Mouse (Mus musculus): ENCODE data around the gene Pdzk1.

The Pdzk1 gene

DNA sequence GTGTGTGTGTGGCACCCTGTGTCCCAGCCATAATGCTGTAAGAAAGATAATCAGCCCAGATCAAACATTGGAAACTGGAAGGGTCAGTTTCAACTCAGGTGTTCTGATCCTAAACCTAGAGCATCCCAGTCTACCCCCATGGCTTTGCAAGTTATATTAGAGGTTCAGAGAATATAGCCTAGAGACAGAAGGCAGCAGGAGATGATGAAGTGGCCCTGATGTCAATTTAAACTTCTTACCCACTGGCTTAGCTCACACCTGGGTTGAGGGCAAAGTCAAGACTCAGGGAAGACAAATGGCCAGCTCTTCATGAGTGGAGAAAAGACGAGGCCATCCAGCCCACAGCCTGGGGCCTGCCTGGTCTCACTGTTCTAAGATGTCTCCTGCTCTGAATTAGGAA, at the start of gene Pdzk1, which contains the start of gene Cd160:
Pdzk1 (plus strand) TSS at position 301 of the 400 bp plus-strand sequence.
Cd160 (minus strand) TSS at position 368 of the 400 bp plus-strand sequence.
- DNase-seq: no peak

DNA sequence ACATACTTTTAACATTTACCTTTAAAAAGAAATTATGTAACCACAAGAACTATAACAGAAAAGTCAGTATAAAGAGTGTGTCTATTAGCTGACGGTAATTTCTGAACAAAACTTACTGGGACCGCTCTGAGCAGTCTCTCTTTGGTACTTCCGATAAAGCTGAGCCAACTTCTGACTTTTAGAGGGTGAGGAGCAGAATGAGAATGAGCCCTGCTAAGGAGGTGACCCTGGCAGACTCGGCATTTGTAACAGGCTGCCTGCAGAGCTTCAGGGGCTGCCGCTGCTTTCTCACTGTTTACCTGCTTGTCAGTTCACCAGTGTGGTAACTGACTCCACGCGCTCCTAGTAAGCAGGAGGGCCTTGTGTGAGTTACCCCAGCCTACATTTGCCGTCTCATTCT, 46.8 kb upstream of the Pdzk1 start:
- DNase-seq: no peak

DNA sequence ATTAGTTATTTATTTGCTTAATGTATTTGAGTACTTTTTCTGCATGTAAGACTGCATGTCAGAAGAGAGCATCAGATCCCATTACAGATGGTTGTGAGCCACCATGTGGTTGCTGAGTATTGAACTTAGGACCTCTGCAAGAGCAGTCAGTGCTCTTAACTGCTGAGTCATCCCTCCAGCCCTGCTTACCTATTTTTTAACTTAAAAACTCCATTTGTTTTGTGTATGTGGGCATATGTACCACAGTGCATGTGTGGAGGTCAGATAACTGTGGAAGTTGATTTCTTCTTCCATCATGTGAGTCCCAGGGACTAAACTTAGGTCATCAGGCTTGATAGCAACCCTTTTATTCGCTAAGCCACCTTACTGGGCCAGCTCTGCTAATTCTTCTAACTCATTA, 41.3 kb upstream of the Pdzk1 start:
- DNase-seq: no peak

DNA sequence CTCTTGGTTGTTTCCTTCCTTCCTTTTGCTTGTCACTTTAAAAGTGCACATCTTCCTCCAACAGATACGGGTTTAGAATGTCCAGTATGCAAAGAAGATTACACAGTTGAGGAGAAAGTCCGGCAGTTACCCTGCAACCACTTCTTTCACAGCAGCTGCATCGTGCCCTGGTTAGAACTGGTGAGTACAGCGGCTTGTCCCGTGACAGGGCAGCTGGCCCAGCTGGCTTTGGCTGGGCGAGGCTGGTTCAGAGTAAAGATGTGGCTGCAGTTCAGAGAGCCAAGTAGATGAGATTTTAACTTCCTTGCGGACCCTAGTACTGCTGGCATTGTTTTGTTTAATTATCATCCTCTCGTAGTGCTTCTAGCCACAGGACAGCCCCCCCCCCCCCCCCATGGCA, 40.6 kb upstream of the Pdzk1 start:
- DNase-seq: no peak

DNA sequence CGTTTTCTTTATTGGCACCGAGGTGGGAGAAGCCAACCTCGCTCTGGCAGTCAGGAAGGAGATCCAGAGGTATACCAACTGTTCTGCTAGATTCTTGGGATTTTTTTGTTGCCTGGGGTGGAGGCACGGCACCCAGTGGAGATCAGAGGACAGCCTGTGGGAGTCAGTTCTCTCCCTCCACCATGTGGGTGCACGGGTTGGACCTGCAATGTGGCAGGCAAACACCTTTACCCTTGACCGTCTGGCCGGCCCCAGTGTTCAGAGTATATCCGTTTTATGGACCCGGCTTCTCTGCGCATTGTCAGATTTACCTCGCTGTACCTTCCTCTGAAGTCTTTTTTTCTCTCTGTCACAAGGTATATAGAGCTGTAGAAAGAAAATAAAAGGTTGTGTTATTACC, 28.8 kb upstream of the Pdzk1 start:
- DNase-seq: no peak

DNA sequence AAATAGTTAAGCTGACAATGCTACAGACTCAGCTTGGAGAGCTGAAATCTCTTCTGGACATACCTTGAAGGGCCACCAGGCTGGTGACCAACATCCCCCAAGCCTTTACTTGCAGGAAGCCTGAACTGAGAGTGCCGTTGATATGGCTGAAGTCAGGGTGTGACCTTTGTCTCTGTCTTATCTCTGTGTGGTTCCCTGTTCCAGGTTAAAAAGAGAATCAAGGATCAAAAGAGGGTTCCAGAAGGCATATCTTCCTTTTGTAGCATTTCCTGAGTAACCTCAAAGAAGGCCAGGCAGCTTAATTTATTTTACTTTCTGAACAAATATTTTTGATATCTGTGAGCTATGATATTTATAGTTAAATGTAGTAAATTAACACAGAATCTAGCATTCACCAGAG, 26.9 kb upstream of the Pdzk1 start:
- DNase-seq: no peak

DNA sequence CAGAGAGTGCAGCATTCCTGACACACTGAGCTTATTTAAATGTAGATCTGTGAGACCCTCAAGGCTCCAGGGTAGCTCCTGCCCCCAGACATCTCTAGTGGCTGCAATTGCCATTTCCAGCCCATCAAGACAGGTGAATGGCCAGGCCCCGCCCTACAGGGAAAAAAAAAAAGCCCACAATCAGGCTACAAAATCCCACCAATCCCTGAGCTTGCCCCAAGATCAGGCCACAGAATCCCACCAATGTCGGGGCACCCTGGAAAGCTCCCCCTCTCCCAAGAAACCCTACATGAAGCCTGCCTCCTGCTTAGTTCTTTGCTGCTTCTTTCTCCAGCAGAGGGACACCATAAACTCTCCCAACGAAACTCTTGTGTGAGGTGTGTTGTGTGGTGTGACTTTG, 20.9 kb upstream of the Pdzk1 start:
- no peak for DNase-seq

DNA sequence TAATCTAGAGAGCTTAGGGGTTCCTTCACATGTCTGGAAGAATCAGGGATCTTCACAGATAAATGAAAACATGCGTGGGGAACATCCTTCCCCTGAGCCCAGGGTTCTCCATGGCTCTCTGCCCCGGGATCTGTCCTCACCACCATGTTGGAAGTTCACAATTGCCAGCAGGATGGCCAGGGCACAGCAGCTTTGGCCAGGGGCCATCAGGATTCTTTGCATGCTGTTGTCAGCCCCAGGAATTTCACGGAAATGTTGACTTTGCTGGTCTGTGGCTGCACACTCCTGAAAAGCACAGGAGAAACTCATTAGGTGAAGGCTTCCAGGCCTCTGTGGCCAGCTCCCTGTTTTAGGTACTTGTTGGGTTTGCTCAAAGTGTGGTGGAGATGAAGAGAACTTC, 20.4 kb upstream of the Pdzk1 start:
- DNase-seq: peak; percentile 22

DNA sequence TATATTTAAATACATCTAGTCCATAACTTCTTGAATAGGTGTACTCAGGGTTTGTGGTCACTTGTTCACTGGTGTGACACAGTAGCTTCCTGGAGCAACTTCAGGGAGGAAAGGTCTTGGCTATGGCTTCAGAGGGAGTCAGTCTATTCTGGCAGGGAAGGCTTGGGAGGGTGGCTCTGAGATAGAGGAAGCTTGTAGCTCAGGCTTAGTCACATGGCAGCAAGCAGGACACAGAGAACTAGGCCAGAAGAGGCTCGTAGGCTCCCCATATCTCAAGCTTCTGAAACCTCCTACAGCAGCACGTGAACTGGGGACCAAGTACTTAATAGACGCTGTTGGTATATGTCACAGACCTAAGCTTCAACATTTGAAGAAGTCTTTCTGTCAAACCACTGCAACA, 17.9 kb upstream of the Pdzk1 start:
- DNase-seq: no peak

DNA sequence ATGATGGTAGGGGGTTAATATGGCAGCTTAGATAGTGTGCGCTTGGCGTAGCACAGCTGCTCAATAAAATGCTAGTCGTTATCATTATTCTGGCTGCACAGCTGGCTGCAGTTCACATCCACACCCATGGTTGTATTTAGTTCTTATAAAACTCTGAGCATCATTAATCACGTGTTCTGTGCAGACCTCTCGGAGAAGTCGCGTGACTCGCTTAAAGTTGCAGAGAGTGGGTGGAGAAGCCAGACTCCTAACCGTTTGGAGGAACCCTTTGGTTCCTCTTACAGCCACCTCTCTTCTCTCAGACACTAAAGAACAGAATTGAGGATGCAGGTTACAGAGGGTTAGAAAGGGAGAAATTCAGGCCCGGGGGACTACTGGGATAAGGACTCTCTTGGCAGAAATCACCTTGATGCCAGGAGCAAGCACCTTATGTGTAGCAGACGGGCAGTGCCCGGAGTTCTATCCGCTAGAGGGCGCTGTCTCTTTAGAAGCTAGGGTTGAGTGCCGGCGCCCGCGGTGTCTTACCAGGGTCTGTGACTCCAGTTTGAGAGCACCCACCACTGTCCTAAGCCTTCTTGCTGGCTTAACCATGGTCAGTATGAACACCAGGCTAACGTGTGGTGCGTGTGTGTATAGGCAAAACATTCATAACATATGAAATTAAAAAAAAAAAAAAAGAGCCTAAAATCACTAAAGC, 16.5 kb upstream of the Pdzk1 start:
- peak; percentile 94 for DNase-seq

DNA sequence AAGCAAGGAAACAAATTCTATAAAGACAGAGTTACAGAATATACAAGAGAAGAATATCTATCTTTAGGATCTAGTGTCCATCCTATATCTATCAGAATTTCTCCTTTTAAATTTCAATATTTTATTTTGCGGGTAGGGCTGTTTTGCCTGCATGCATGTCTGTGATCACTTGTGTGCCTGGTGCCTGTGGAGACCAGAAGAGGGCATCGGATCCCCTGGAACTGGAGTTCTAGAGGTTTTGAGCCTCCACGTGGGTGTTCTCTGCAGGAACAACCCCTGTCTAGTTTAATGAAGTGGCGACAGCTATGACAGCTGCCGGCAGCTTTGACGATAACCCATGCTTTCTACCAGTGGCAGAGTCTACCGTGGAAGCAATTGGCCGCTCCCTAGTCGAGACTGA, 16.0 kb upstream of the Pdzk1 start:
- DNase-seq: peak; percentile 63

DNA sequence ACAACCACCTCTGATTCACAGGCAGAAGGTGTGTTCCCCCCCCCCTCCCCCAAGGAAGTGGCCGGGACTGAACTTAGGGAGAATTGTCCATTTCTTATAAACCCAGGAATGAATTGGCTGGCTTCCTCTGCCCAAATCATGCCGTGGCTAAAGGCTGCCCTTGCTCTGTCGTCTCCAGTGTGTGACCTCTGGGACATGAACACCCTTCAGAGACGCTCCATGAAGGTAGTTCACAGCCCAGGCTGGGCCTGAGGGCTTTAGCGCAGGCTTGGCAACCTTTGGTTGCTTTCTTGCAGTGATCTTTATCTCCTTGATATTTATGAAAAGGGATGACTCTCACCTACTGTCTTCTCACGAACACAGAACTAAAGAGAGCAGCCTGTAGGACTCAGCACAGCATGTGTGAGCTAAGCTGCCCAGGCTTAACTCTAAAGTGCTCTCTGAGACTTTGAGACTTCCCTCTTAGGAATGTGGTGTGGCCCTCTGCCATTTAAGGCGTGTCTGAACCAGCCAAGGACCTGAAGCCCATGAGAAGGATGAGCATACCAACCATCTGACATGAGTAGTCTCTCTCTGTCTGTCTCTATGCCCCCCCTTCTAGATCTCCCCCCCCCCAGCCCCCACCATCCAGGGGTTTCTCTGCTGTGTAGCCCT, 15.4 kb upstream of the Pdzk1 start:
- DNase-seq: peak; percentile 73

DNA sequence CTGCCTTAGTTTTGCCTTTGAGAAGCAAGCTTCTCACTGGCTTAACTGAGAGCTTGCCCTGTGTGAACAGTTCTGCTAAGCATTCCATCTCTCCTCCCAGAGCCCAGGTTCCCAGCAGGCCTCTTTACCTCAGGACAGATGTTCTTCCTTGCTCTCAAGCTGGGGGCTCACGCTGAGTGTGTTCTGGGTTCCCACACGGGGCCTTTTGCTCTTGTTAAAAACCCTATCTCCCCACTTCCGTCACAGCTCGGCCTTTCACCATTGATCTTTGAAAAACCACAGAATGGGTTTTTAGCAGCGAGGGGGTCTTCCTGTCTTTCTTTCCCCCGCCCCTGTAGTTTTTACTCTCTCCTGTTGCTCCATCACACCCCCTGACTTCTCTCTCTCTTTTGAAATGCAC, 14.7 kb upstream of the Pdzk1 start:
- DNase-seq: no peak

DNA sequence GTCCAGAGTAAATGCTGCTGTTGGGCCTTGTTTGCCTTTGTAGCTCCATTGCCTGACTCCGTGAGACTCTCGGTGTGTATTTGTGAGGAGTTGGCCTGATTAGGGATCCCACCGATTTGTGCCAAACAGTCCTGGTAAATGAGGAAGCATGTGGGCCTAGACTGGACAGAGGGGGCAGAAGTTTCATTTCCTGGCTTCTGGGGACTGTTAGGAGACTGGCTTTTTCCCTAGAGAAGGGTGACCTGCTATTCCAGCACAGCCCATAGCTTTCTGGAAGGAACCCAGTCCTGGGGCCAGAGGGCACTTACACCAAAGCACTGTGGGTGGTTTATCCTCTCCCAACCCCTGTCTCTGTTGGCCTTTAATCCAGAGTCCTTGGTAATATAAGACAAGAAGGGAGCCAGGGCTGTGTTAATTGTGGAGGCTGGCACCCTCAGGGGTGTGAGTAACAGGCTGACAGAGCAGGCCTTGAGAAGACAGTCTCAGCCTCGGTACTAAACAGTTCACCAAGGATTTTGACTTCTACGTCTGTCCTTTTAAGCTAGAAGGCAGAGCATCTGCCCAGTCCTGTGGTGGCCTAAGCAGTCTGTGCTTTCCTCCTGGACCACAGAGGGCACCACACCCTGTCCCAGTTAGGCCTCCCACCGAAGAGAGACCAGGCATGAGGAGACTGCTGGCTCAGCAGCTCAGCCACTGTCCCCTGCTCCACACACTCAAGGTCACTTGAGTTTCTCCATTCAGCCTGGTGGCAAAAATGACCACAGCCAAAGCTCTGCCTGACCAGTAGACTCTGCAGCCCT, 8.8 kb upstream of the Pdzk1 start:
- no peak for DNase-seq

DNA sequence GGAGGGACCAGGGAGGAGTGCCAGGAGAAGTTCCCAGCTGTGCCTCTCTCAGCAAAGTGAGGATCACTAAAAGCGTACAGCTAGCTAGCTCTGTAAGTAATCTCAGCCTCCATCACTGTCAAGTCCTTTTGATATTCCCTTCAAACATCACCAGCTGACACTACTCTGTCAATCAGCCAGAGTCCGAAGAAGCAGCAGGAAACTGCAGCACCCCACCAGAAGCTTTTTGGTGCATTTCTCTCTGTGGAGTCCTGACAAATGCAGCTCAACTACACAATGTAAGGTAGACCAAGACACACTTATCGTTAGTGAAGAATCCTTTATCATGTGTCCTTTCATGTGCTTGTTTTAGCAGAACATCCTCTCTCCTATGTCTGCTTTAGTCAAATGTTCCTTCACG, 7.5 kb upstream of the Pdzk1 start:
- no peak for DNase-seq

DNA sequence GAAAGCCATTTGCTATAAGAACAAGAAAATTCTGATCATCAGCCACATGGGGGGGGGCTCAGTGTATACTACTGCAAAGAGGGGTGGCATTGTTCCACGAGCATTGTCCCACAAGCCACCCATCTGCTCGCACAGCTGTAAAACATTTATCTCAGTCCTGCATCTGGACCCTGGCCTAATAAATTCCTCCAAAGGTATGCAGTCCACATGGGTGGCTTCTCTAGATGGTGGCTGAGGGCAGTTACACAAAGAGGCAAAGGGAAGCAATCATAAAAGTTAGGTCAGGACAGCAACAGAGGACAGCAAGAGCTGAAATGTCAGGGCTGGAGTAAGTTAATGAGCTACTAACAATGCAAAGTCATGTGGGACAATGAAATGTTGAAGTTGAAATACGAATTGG, 5.4 kb upstream of the Pdzk1 start:
- no peak for DNase-seq

DNA sequence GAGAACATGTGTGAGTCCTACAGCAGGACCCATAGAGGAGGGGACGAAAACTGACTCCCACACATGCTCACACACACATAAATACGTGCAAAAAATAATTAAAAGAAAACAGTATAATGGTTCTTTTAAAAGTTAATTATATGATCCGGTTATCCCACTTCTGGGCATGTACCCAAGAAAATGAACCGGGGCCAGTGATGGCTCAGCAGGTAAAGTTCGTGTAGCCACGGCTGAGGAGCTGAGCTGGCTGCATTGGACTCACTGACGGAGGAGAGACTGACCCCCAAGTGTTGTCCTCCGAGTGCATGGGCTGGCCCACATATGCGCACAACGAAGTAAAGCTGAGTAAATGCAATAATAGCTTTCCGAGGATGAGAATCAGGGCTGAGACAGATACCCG, 4.5 kb upstream of the Pdzk1 start:
- no peak for DNase-seq

DNA sequence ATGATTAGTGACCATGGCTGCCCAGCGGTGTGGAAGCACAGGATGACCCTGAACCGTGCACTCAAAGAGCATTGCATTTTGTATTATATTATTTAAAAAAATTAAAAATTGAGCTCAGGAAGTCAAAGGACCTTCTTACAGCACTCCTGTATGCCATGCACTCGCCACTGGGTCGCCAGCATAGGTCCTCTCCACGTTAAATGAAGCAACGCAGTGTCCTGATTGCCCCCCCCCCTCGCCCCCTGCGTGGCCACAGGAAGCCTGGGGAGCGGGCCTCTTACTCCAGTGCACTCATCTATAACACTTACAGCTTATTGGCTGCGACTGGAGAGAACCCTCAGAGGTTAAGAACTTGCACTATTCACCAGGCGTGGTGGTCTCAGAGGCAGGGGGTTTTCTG, 3.8 kb upstream of the Pdzk1 start:
- no peak for DNase-seq

DNA sequence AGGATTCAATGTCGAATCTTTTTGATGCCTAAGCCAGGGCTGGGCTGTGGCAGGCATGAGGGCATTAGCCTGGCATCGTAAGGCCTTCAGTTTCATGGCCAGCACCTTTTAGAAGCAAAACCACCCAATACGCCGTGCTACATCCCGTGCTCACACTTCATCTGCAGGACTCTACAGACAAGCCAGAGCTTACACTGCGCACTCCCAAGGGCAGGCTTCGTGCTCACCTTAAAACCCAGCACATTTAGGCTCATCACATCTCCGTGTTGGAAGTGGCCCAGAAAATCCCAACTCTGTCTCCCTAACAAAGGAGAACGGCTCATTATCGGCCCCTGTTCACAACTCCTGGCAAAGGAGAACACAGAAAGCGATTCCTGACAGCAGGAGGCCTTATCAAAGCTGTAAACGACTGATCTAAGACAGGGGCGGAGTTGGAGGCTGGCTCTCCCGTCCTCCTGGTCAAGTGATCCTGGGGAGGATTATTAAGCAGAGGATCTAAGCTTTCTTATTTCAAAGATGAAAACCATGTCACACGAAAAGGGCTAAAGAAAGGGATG, 698 bp upstream of the Pdzk1 start:
- no peak for DNase-seq

DNA sequence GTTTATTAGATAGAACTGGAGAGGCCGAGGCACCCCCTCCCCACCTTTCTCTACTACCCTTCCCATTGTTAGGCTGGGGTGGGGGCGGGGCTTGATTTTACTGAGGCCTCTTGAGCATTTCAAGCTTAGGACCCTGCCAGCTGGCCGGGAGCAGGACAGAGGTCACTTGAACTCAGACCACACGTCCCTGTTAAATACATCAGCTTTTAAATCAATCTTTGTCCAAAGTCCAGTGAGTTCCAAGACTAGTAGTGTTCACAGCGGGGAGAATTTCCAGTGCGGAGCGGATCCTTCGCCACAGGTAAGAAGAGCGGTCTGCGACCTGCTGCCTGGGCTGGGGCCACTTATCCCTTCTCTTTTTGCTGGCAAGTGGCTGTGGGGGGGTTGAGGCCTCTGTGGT, 772 bp downstream of the Pdzk1 start:
- DNase-seq: no peak

DNA sequence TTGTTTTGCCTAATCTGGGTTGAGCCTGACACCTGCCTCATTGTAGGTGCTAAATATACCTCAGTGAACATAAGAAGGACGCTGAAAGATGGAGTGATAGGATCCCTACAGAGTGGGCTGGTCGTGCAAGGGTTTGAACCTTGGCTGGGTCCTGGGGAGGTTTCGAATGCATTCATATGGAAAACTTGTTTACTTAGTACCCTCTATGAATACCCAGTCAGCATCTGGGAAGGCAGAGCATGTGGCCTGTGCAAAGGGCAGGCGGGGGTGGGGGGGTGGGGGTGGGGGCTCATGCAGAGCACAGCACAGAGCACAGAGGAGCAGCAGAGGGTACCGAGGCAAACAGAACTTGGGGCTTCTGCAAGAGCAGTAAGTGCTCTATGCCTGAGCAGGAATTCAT, 3.8 kb downstream of the Pdzk1 start:
- DNase-seq: no peak

DNA sequence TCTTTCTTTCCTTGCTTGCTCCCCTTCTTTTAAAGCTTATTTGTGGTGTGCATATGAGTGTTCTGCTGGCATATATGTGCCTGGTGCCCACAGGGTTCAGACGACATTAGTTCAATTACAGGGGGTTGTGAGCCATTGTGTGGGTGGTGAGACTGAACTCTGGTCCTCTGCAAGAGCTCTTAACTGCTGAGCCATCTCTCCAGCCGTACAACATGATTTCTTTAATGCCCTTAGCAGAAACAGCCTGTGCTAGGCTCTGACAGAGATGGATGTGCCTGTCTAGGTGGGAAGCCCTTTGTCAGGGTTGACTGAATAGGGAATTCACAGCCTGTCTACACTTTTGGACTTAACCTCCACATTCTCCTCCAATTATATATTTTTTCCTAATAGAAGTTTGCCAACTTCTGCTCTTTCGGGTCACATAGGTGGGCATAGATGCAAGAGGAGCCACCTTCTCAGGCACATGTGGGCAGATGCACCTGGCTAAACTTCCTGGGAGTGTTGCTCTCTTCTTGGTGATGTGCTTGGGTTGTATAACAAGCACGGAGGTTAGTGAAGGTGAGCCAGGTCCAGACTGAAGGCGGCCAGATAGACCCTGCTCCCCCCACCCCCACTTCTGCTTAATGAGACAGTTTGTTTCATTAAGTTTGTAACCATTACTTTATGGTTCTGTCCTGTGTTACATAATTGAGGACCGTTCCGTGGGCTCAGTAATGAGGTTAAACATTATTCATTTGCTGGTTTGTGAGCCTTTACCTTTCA, 5.7 kb downstream of the Pdzk1 start:
- no peak for DNase-seq

DNA sequence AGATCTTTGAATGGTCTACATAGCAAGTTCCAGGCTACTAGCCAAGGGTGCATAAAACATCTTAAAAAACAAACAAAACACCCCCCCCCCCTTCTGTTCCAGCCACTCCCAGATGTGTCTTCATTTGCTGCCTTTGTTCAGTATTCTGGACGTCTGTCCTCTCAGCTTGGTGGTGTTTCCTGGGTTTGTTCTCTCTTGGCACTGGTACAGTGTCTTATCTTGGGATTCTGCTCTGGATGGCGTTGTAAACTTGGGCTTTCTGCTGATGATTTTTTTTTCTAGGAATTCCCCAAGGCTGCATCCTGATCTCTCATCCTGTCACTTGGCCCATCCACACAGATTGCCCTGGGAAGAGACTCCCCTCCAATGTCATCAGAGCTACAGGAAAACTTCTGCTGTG, 7.3 kb downstream of the Pdzk1 start:
- peak; percentile 11 for DNase-seq
